Mouse (Mus musculus) limb, embryonic 14.5 days (tissue): ENCODE results near the gene Camta1. TPM values are rescaled to one million over a fixed set of nuclear protein-coding genes. Genes with fewer than 3 reads are reported as not detected.

Experiments
- ATAC-seq: fragments of 200-750 bp; cut with Nextera tagmentation; 2 replicates; pipeline ENCODE4 v1.8.0; 2017; ENCODE audit warnings: low read depth, moderate number of reproducible peaks, moderate TSS enrichment; ENCODE audit not compliant: low FRiP score
- DNase-seq: peaks from one replicate; pipeline ENCODE4 v3.0.0-alpha.2; 2015; ENCODE audit warnings: low spot score
- H3K27ac ChIP-seq: fragments of 300-500 bp; sonication (generic); replicated peaks from 2 replicates; pipeline ENCODE4 v1.5.1; 2014; ENCODE audit warnings: low read depth, mild to moderate bottlenecking, low read length, moderate library complexity, mixed read lengths
- H3K27me3 ChIP-seq: fragments of 300-500 bp; sonication (generic); 2 replicates; pipeline ENCODE4 v1.6.1; 2014; ENCODE audit warnings: low read length, mixed read lengths; ENCODE audit not compliant: control insufficient read depth, insufficient read depth
- H3K36me3 ChIP-seq: fragments of 300-500 bp; sonication (generic); 2 replicates; pipeline ENCODE4 v1.6.1; 2014; ENCODE audit warnings: mild to moderate bottlenecking, low read length, moderate library complexity, mixed read lengths; ENCODE audit not compliant: control insufficient read depth, insufficient read depth
- H3K4me1 ChIP-seq: fragments of 300-500 bp; sonication (generic); 2 replicates; pipeline ENCODE4 v1.6.1; 2014; ENCODE audit warnings: antibody characterized with exemption, low read length, mixed read lengths; ENCODE audit not compliant: control insufficient read depth, insufficient read depth
- H3K4me2 ChIP-seq: fragments of 300-500 bp; sonication (generic); replicated peaks from 2 replicates; pipeline ENCODE4 v1.6.1; 2014; ENCODE audit warnings: low read depth, mild to moderate bottlenecking, low read length, moderate library complexity; ENCODE audit not compliant: severe bottlenecking
- H3K4me3 ChIP-seq: fragments of 300-500 bp; sonication (generic); replicated peaks from 2 replicates; pipeline ENCODE4 v1.5.1; 2014; ENCODE audit warnings: low read length
- H3K9ac ChIP-seq: fragments of 300-500 bp; sonication (generic); 2 replicates; pipeline ENCODE4 v1.6.1; 2014; ENCODE audit warnings: mild to moderate bottlenecking, low read depth, low read length, moderate library complexity; ENCODE audit not compliant: severe bottlenecking
- H3K9me3 ChIP-seq: fragments of 300-500 bp; sonication (generic); 2 replicates; pipeline ENCODE4 v1.6.1; 2016; ENCODE audit warnings: low read length; ENCODE audit not compliant: control insufficient read depth
- POLR2A ChIP-seq: fragments of 200-500 bp; IDR thresholded peaks from 2 replicates; pipeline ENCODE4 v1.8.0; 2012; ENCODE audit warnings: inconsistent platforms, mild to moderate bottlenecking, moderate library complexity, borderline replicate concordance; ENCODE audit not compliant: insufficient read depth, insufficient read length; ENCODE audit errors: extremely low read depth
- WGBS: fragments of 180-500 bp; shearing (Covaris S2); extraction: QIAGEN DNeasy Blood & Tissue Kit; methylation state at CpG from one replicate; pipeline ENCODE4 v1.1.7; 2014; 5-methylcytosine and 5-hydroxymethylcytosine counted together
- polyA plus RNA-seq, 2 experiments: library from polyadenylated mRNA; depleted of rRNA in 1 of 2; stranded (reverse) in 1 of 2; unstranded in 1 of 2; fragments of >200 nt; fragmentation: Nextera tagmentation in 1 of 2; extraction: Ambion mirVana in 1 of 2; gene quantifications; 2 replicates each; pipeline versions ENCODE4 v1.2.1 to v1.2.3; 2012 to 2014

Camta1 gene
- polyA plus RNA-seq, 2 experiments, result 28.6 to 78.8 TPM

GRCm38 (mm10) chr4:151332074-151332849 is 529.4 kb downstream of the Camta1 start:
- no peaks in the 10 kb centered on the region for H3K27me3 ChIP-seq
- no peak overlapping the region for H3K4me3 ChIP-seq
- no peak for TF ChIP-seq POLR2A
- no peak overlapping the region for H3K27ac ChIP-seq
- ATAC-seq (peak; percentile 53), DNase-seq (no peak)
- WGBS, result 80% methylated on average over 19 of the region's 19 CpGs
- no peaks in the 10 kb centered on the region for H3K4me1 ChIP-seq
- no peak overlapping the region for H3K9ac ChIP-seq
- no peaks in the 10 kb centered on the region for H3K9me3 ChIP-seq
- no peak overlapping the region for H3K4me2 ChIP-seq
- H3K36me3 ChIP-seq, result no peaks in the 10 kb centered on the region

GRCm38 (mm10) chr4:151330983-151331382 is 530.7 kb downstream of the Camta1 start:
- H3K9me3 ChIP-seq, result no peaks in the 10 kb centered on the region
- no peak for TF ChIP-seq POLR2A
- no peak overlapping the region for H3K9ac ChIP-seq
- no peak overlapping the region for H3K27ac ChIP-seq
- no peak for ATAC-seq
- H3K4me2 ChIP-seq, result no peak overlapping the region
- H3K27me3 ChIP-seq, result no peaks in the 10 kb centered on the region
- H3K4me1 ChIP-seq, result no peaks in the 10 kb centered on the region
- 67% methylated on average over 8 of the region's 8 CpGs for WGBS
- DNase-seq, result no peak
- H3K36me3 ChIP-seq, result no peaks in the 10 kb centered on the region
- H3K4me3 ChIP-seq, result no peak overlapping the region

GRCm38 (mm10) chr4:151328071-151328470 is 533.6 kb downstream of the Camta1 start:
- Histone ChIP-seq H3K4me3 (no peak overlapping the region), H3K9ac (no peak overlapping the region), H3K36me3 (no peaks in the 10 kb centered on the region), H3K4me1 (no peaks in the 10 kb centered on the region), H3K27ac (no peak overlapping the region), H3K4me2 (no peak overlapping the region), H3K27me3 (no peaks in the 10 kb centered on the region), H3K9me3 (no peaks in the 10 kb centered on the region)
- DNase-seq (no peak), ATAC-seq (no peak)
- no peak for TF ChIP-seq POLR2A
- WGBS, result 63% methylated on average over 6 of the region's 6 CpGs

GRCm38 (mm10) chr4:151326971-151327686 is 534.5 kb downstream of the Camta1 start:
- Histone ChIP-seq H3K9ac (no peak overlapping the region), H3K27ac (no peak overlapping the region), H3K27me3 (no peaks in the 10 kb centered on the region), H3K4me1 (no peaks in the 10 kb centered on the region), H3K9me3 (no peaks in the 10 kb centered on the region), H3K4me3 (no peak overlapping the region), H3K4me2 (no peak overlapping the region), H3K36me3 (no peaks in the 10 kb centered on the region)
- 88% methylated on average over 8 of the region's 8 CpGs for WGBS
- no peak for DNase-seq
- TF ChIP-seq POLR2A, result no peak
- ATAC-seq, result no peak

- DNase-seq (no peak), ATAC-seq (no peak)
- no peaks in the 10 kb centered on the region for H3K36me3 ChIP-seq
- 85% methylated on average over 10 of the region's 10 CpGs for WGBS
- no peaks in the 10 kb centered on the region for H3K27me3 ChIP-seq
- H3K4me1 ChIP-seq, result no peaks in the 10 kb centered on the region
- H3K4me2 ChIP-seq, result no peak overlapping the region
- TF ChIP-seq POLR2A, result no peak
- H3K27ac ChIP-seq, result no peak overlapping the region
- no peak overlapping the region for H3K4me3 ChIP-seq
- no peaks in the 10 kb centered on the region for H3K9me3 ChIP-seq
- H3K9ac ChIP-seq, result no peak overlapping the region
These were observed 545.2 kb downstream of the Camta1 start for GRCm38 (mm10) chr4:151316428-151316827.
